Mouse (Mus musculus): ENCODE results near the gene Tnrc6b. TPM values are rescaled to one million over a fixed set of nuclear protein-coding genes. Genes with fewer than 3 reads are reported as not detected.
A peak's percentile ranks its signal among the peaks of the same experiment; 100 is the strongest.

Tnrc6b gene
- polyA plus RNA-seq, 1 experiment, result 9.4 TPM

GRCm38 (mm10) chr15:80797757-80798156 is 86.6 kb downstream of the Tnrc6b start:
- Histone ChIP-seq H3ac (ENCODE audit: control insufficient read depth, insufficient read length, low read depth) (peak overlapping the region; percentile 55), H3K4me3 (ENCODE audit: insufficient read depth, poor library complexity, severe bottlenecking) (peak overlapping the region; percentile 58), H3K27me3 (ENCODE audit: control insufficient read depth, insufficient read depth, insufficient read length) (no peaks in the 10 kb centered on the region), H3K36me3 (ENCODE audit: control insufficient read depth, insufficient read depth) (no peaks in the 10 kb centered on the region), H3K79me2 (ENCODE audit: control insufficient read depth, insufficient read depth) (peaks cover 43% of the 10 kb centered on the region), H3K79me3 (ENCODE audit: low read depth) (peaks cover 34% of the 10 kb centered on the region)
- no peak for TF ChIP-seq MAX (IDR thresholded peaks at IDR 0.05)
- no peak for TF ChIP-seq MYOD1 (IDR thresholded peaks at IDR 0.05; ENCODE audit: control insufficient read depth, insufficient read length, low read depth)
- no peak for TF ChIP-seq CTCF (IDR thresholded peaks at IDR 0.05; ENCODE audit: control insufficient read depth, insufficient read depth, insufficient read length)
- no peak for TF ChIP-seq USF1 (IDR thresholded peaks at IDR 0.05; ENCODE audit: low read depth)
- no peak for TF ChIP-seq CEBPB (IDR thresholded peaks at IDR 0.05; ENCODE audit: low read depth)
- TF ChIP-seq MYOG (IDR thresholded peaks at IDR 0.05; ENCODE audit: control insufficient read depth, extremely low read depth, insufficient read length), result no peak
- TF ChIP-seq FOSL1 (IDR thresholded peaks at IDR 0.05; ENCODE audit: insufficient read depth, low read length, poor library complexity, severe bottlenecking), result peak; percentile 65

- peaks cover 50% of the 10 kb centered on the region for H3K79me2 ChIP-seq (ENCODE audit: control insufficient read depth, insufficient read depth)
- peaks cover 41% of the 10 kb centered on the region for H3K79me3 ChIP-seq (ENCODE audit: low read depth)
- H3ac ChIP-seq (ENCODE audit: control insufficient read depth, insufficient read length, low read depth), result peak overlapping the region; percentile 71
- TF ChIP-seq FOSL1 (IDR thresholded peaks at IDR 0.05; ENCODE audit: insufficient read depth, low read length, poor library complexity, severe bottlenecking) (no peak), MYOD1 (IDR thresholded peaks at IDR 0.05; ENCODE audit: control insufficient read depth, insufficient read length, low read depth) (no peak), CEBPB (IDR thresholded peaks at IDR 0.05; ENCODE audit: low read depth) (no peak), USF1 (IDR thresholded peaks at IDR 0.05; ENCODE audit: low read depth) (peak; percentile 99), MYOG (IDR thresholded peaks at IDR 0.05; ENCODE audit: control insufficient read depth, extremely low read depth, insufficient read length) (no peak), CTCF (IDR thresholded peaks at IDR 0.05; ENCODE audit: control insufficient read depth, insufficient read depth, insufficient read length) (no peak), MAX (IDR thresholded peaks at IDR 0.05) (peak; percentile 80)
- peak overlapping the region; percentile 58 for H3K4me3 ChIP-seq (ENCODE audit: insufficient read depth, poor library complexity, severe bottlenecking)
- H3K27me3 ChIP-seq (ENCODE audit: control insufficient read depth, insufficient read depth, insufficient read length), result no peaks in the 10 kb centered on the region
- H3K36me3 ChIP-seq (ENCODE audit: control insufficient read depth, insufficient read depth), result no peaks in the 10 kb centered on the region
Measured at GRCm38 (mm10) chr15:80798367-80799073, 87.4 kb downstream of the Tnrc6b start.

- H3K4me3 ChIP-seq (ENCODE audit: insufficient read depth, poor library complexity, severe bottlenecking), result peak overlapping the region; percentile 58
- H3K36me3 ChIP-seq (ENCODE audit: control insufficient read depth, insufficient read depth), result no peaks in the 10 kb centered on the region
- peaks cover 46% of the 10 kb centered on the region for H3K79me3 ChIP-seq (ENCODE audit: low read depth)
- H3ac ChIP-seq (ENCODE audit: control insufficient read depth, insufficient read length, low read depth), result peak overlapping the region; percentile 49
- H3K27me3 ChIP-seq (ENCODE audit: control insufficient read depth, insufficient read depth, insufficient read length), result no peaks in the 10 kb centered on the region
- TF ChIP-seq FOSL1 (IDR thresholded peaks at IDR 0.05; ENCODE audit: insufficient read depth, low read length, poor library complexity, severe bottlenecking), result no peak
- TF ChIP-seq CEBPB (IDR thresholded peaks at IDR 0.05; ENCODE audit: low read depth), result no peak
- peak; percentile 32 for TF ChIP-seq MAX (IDR thresholded peaks at IDR 0.05)
- TF ChIP-seq MYOD1 (IDR thresholded peaks at IDR 0.05; ENCODE audit: control insufficient read depth, insufficient read length, low read depth), result no peak
- peaks cover 57% of the 10 kb centered on the region for H3K79me2 ChIP-seq (ENCODE audit: control insufficient read depth, insufficient read depth)
Measured at GRCm38 (mm10) chr15:80799074-80799633, 88.0 kb downstream of the Tnrc6b start.

- H3K4me3 ChIP-seq (ENCODE audit: insufficient read depth, poor library complexity, severe bottlenecking), result peak overlapping the region; percentile 58
- peaks cover 62% of the 10 kb centered on the region for H3K79me2 ChIP-seq (ENCODE audit: control insufficient read depth, insufficient read depth)
- H3K79me3 ChIP-seq (ENCODE audit: low read depth), result peaks cover 50% of the 10 kb centered on the region
- no peaks in the 10 kb centered on the region for H3K36me3 ChIP-seq (ENCODE audit: control insufficient read depth, insufficient read depth)
- H3K27me3 ChIP-seq (ENCODE audit: control insufficient read depth, insufficient read depth, insufficient read length), result no peaks in the 10 kb centered on the region
- H3ac ChIP-seq (ENCODE audit: control insufficient read depth, insufficient read length, low read depth), result peak overlapping the region; percentile 14
- peak; percentile 52 for TF ChIP-seq CEBPB (IDR thresholded peaks at IDR 0.05; ENCODE audit: low read depth)
- TF ChIP-seq FOSL1 (IDR thresholded peaks at IDR 0.05; ENCODE audit: insufficient read depth, low read length, poor library complexity, severe bottlenecking), result no peak
- TF ChIP-seq MAX (IDR thresholded peaks at IDR 0.05), result no peak
- TF ChIP-seq USF1 (IDR thresholded peaks at IDR 0.05; ENCODE audit: low read depth), result no peak
Measured at GRCm38 (mm10) chr15:80799634-80800137, 88.6 kb downstream of the Tnrc6b start.

GRCm38 (mm10) chr15:80800201-80800600 is 89.1 kb downstream of the Tnrc6b start:
- H3K79me3 ChIP-seq (ENCODE audit: low read depth), result peaks cover 55% of the 10 kb centered on the region
- TF ChIP-seq CTCF (IDR thresholded peaks at IDR 0.05; ENCODE audit: control insufficient read depth, insufficient read depth, insufficient read length) (no peak), MYOG (IDR thresholded peaks at IDR 0.05; ENCODE audit: control insufficient read depth, extremely low read depth, insufficient read length) (no peak), MYOD1 (IDR thresholded peaks at IDR 0.05; ENCODE audit: control insufficient read depth, insufficient read length, low read depth) (no peak), USF1 (IDR thresholded peaks at IDR 0.05; ENCODE audit: low read depth) (no peak), MAX (IDR thresholded peaks at IDR 0.05) (no peak), FOSL1 (IDR thresholded peaks at IDR 0.05; ENCODE audit: insufficient read depth, low read length, poor library complexity, severe bottlenecking) (no peak), CEBPB (IDR thresholded peaks at IDR 0.05; ENCODE audit: low read depth) (no peak)
- peak overlapping the region; percentile 58 for H3K4me3 ChIP-seq (ENCODE audit: insufficient read depth, poor library complexity, severe bottlenecking)
- H3ac ChIP-seq (ENCODE audit: control insufficient read depth, insufficient read length, low read depth), result no peak overlapping the region
- H3K79me2 ChIP-seq (ENCODE audit: control insufficient read depth, insufficient read depth), result peaks cover 67% of the 10 kb centered on the region
- H3K27me3 ChIP-seq (ENCODE audit: control insufficient read depth, insufficient read depth, insufficient read length), result no peaks in the 10 kb centered on the region
- H3K36me3 ChIP-seq (ENCODE audit: control insufficient read depth, insufficient read depth), result no peaks in the 10 kb centered on the region
